Mouse (Mus musculus): Measurements from ENCODE around the gene Phldb2. TPM values are rescaled to one million over a fixed set of nuclear protein-coding genes. Genes with fewer than 3 reads are reported as not detected.

Phldb2 gene
- total and polyA plus RNA-seq, 3 experiments: 0.04 TPM; not detected in 2

GRCm38 (mm10) chr16:45939436-45939835 is 14.0 kb downstream of the Phldb2 start:
- dilution Hi-C loops (cut with MboI; ENCODE audit: extremely low pct_ligation_motif_present, extremely low pct_unique_long_range_greater_than_20kb, low sequenced_read_pairs): no loop called here
- in situ Hi-C loops (cut with MboI; ENCODE audit: low pct_ligation_motif_present, low pct_unique_long_range_greater_than_20kb, low sequenced_read_pairs): no loop called here
- no peak overlapping the region for H3K27ac ChIP-seq (ENCODE audit: insufficient read depth, low read depth)
- no peak overlapping the region for H3K9ac ChIP-seq (ENCODE audit: insufficient read depth, low read depth)
- TF ChIP-seq HCFC1 (IDR thresholded peaks at IDR 0.05; ENCODE audit: low read depth, low read length) (no peak), CTCF (conservative IDR thresholded peaks at IDR 0.05 in 1 of 2, IDR thresholded peaks at IDR 0.05 in 1 of 2; ENCODE audit: low read depth in 2 of 2, low read length in 2 of 2) (peak in 1 of 2 experiments; percentile 36; a peak in 2 of 4 replicates)
- no peaks in the 10 kb centered on the region for H3K36me3 ChIP-seq (replicated peaks in 1 of 2; ENCODE audit: control insufficient read depth in 1 of 2, insufficient read depth in 1 of 2, low read length in 1 of 2)
- peaks cover 7% of the 10 kb centered on the region for H3K9me3 ChIP-seq (replicated peaks; ENCODE audit: low read length)
- no peak for DNase-seq (ENCODE audit: extremely low read depth)
- no peak overlapping the region for H3K4me2 ChIP-seq (ENCODE audit: insufficient read depth, low read depth, poor library complexity, severe bottlenecking)
- H3K27me3 ChIP-seq (replicated peaks): no peaks in the 10 kb centered on the region
- H3K4me3 ChIP-seq (replicated peaks in 1 of 3; ENCODE audit: low read depth in 2 of 3, low read length in 2 of 3, poor library complexity in 1 of 3): no peak overlapping the region
- H3K4me1 ChIP-seq (ENCODE audit: control insufficient read depth in 1 of 2, insufficient read depth in 2 of 2): peaks cover 6 to 36% of the 10 kb centered on the region in 2 experiments
- H3K79me2 ChIP-seq (replicated peaks; ENCODE audit: control insufficient read depth, extremely low read depth, insufficient read depth, poor library complexity, severe bottlenecking): no peaks in the 10 kb centered on the region

DNA sequence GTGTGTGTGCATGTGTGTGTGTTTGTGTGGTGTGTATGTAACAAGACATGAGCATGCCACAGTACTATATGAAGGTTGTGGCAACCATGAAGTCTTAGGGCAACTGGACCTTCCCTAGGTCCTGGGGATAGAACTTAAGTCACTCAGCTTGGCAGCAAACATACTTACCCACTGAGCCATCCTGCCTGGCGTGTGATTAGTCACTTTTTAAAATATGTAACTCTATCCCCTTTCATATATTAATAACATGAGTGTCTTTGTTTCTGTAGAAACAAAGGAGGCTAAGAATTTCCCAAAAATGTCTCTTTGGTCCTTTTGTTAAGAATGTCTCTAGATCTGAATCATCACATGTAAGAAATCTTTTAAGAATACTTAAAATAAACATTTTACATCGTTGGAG is 16.0 kb downstream of the Phldb2 start:
- Histone ChIP-seq H3K79me2 (replicated peaks; ENCODE audit: control insufficient read depth, extremely low read depth, insufficient read depth, poor library complexity, severe bottlenecking) (no peaks in the 10 kb centered on the region), H3K4me3 (replicated peaks in 1 of 3; ENCODE audit: low read depth in 2 of 3, low read length in 2 of 3, poor library complexity in 1 of 3) (no peak overlapping the region), H3K27ac (ENCODE audit: insufficient read depth, low read depth) (no peak overlapping the region), H3K36me3 (replicated peaks in 1 of 2; ENCODE audit: control insufficient read depth in 1 of 2, insufficient read depth in 1 of 2, low read length in 1 of 2) (no peaks in the 10 kb centered on the region), H3K9me3 (replicated peaks; ENCODE audit: low read length) (peaks cover 7% of the 10 kb centered on the region), H3K9ac (ENCODE audit: insufficient read depth, low read depth) (no peak overlapping the region), H3K4me2 (ENCODE audit: insufficient read depth, low read depth, poor library complexity, severe bottlenecking) (no peak overlapping the region), H3K27me3 (replicated peaks) (no peaks in the 10 kb centered on the region), H3K4me1 (ENCODE audit: control insufficient read depth in 1 of 2, insufficient read depth in 2 of 2) (peaks cover 6 to 35% of the 10 kb centered on the region in 2 experiments)
- dilution Hi-C loops (cut with MboI; ENCODE audit: extremely low pct_ligation_motif_present, extremely low pct_unique_long_range_greater_than_20kb, low sequenced_read_pairs) (no loop called here), in situ Hi-C loops (cut with MboI; ENCODE audit: low pct_ligation_motif_present, low pct_unique_long_range_greater_than_20kb, low sequenced_read_pairs) (no loop called here)
- no peak for DNase-seq (ENCODE audit: extremely low read depth)
- TF ChIP-seq PAX5 (IDR thresholded peaks at IDR 0.05; ENCODE audit: low read length) (no peak), ELF1 (IDR thresholded peaks at IDR 0.05; ENCODE audit: low read depth, low read length) (no peak), MAFK (IDR thresholded peaks at IDR 0.05; ENCODE audit: insufficient replicate concordance, low read length) (no peak)

DNA sequence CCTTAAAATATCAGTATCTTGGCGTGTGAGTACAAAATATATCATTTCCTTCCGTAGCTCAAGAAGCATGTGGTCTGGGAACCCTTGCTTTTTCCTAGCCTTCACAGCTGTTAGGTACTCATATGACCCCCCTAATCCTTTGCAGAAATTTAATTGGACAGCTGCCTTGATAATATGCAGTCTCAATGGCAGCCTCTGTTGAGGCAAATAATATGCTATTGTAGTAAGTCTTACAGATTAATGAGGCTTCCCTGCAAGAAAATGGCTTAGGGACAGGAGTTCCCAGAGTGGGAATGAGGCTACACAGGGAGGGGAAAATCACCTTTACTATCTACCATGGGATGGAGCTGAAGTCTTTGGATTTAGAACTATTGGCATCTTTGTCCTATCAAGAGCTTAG is 16.9 kb downstream of the Phldb2 start:
- dilution Hi-C loops (cut with MboI; ENCODE audit: extremely low pct_ligation_motif_present, extremely low pct_unique_long_range_greater_than_20kb, low sequenced_read_pairs): no loop called here
- H3K4me1 ChIP-seq (ENCODE audit: control insufficient read depth in 1 of 2, insufficient read depth in 2 of 2): peaks cover 3 to 27% of the 10 kb centered on the region in 2 experiments; a peak in 3 of 4 replicates
- no peak overlapping the region for H3K27ac ChIP-seq (ENCODE audit: insufficient read depth, low read depth)
- no peaks in the 10 kb centered on the region for H3K27me3 ChIP-seq (replicated peaks)
- TF ChIP-seq TCF12 (IDR thresholded peaks at IDR 0.05; ENCODE audit: low read depth, low read length): no peak
- TF ChIP-seq PAX5 (IDR thresholded peaks at IDR 0.05; ENCODE audit: low read length): no peak
- TF ChIP-seq USF1 (IDR thresholded peaks at IDR 0.05; ENCODE audit: low read depth, low read length): no peak
- TF ChIP-seq UBTF (IDR thresholded peaks at IDR 0.05; ENCODE audit: low read depth, low read length): no peak
- TF ChIP-seq SIN3A (IDR thresholded peaks at IDR 0.05; ENCODE audit: low read length): no peak
- no peak for TF ChIP-seq NRF1 (IDR thresholded peaks at IDR 0.05; ENCODE audit: low read depth, low read length)
- no peak for TF ChIP-seq HCFC1 (IDR thresholded peaks at IDR 0.05; ENCODE audit: low read depth, low read length)
- no peak for TF ChIP-seq RAD21 (IDR thresholded peaks at IDR 0.05; ENCODE audit: low read depth, low read length)
- TF ChIP-seq CHD2 (IDR thresholded peaks at IDR 0.05; ENCODE audit: low read length): no peak
- no peak for TF ChIP-seq ZMIZ1 (IDR thresholded peaks at IDR 0.05; ENCODE audit: low read depth, low read length)
- H3K4me2 ChIP-seq (ENCODE audit: insufficient read depth, low read depth, poor library complexity, severe bottlenecking): no peak overlapping the region
- no peaks in the 10 kb centered on the region for H3K79me2 ChIP-seq (replicated peaks; ENCODE audit: control insufficient read depth, extremely low read depth, insufficient read depth, poor library complexity, severe bottlenecking)
- no peaks in the 10 kb centered on the region for H3K36me3 ChIP-seq (replicated peaks in 1 of 2; ENCODE audit: control insufficient read depth in 1 of 2, insufficient read depth in 1 of 2, low read length in 1 of 2)
- H3K9ac ChIP-seq (ENCODE audit: insufficient read depth, low read depth): no peak overlapping the region
- DNase-seq (ENCODE audit: extremely low read depth): no peak
- in situ Hi-C loops (cut with MboI; ENCODE audit: low pct_ligation_motif_present, low pct_unique_long_range_greater_than_20kb, low sequenced_read_pairs): no loop called here
- peaks cover 7% of the 10 kb centered on the region for H3K9me3 ChIP-seq (replicated peaks; ENCODE audit: low read length)
- H3K4me3 ChIP-seq (replicated peaks in 1 of 3; ENCODE audit: low read depth in 2 of 3, low read length in 2 of 3, poor library complexity in 1 of 3): no peak overlapping the region
